Comparison of ENCODE assay signal across 24 mouse cellular contexts in the genomic region with DNA sequence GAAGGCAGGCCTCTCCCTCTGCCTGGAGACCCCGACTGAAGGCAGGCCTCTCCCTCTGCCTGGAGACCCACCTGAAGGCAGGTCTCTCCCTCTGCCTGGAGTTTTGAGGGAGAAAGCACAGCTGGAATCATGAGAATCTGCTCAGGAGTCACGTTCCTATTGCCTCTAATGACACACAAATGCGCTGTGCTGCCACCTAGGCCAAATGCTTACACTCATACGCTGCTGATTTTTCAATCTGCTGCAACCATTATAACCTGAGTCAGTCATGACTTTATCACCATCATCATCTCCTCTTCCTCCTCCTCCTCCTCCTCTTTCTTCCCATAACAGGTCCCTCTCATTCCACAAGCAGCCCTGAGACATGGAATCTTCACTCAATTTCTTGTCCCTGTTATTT.
A peak's percentile ranks its signal among the peaks of the same experiment; 100 is the strongest.
DNase-seq lines count a peak whose midpoint lies in the region; ATAC-seq and TF ChIP-seq lines count a peak whose summit lies in the region.
"Had no signal": no experiment of that assay in that cellular context is flagged by ENCODE, and none has a peak within 500 bp of the region (broad histone marks: within the 10 kb centered on the region; RNA-seq: fewer than 3 reads in every experiment).

No protein-coding gene starts in this region.

- no peak overlapping the region for H3K4me2 ChIP-seq in intestine, postnatal 0 days (replicated peaks; ENCODE audit: low read depth)
- no peak overlapping the region for H3K4me2 ChIP-seq in intestine, embryonic 15.5 days (replicated peaks)
- no peak overlapping the region for H3K4me2 ChIP-seq in midbrain, postnatal 0 days (ENCODE audit: low read depth, low read length, poor library complexity, severe bottlenecking)
- H3K4me2 ChIP-seq in midbrain, embryonic 13.5 days (replicated peaks): no peak overlapping the region
- H3K4me2 ChIP-seq: embryonic facial prominence, embryonic 15.5 days; heart, embryonic 12.5 days; hindbrain, embryonic 15.5 days had no signal

- H3K4me1 ChIP-seq in intestine, postnatal 0 days (replicated peaks; ENCODE audit: control insufficient read depth, insufficient read depth, low read length): no peaks in the 10 kb centered on the region; the same call in none of the 2 replicates
- H3K4me1 ChIP-seq in intestine, embryonic 15.5 days (replicated peaks): peaks cover 4% of the 10 kb centered on the region; the same call in 1 of the 2 replicates
- H3K4me1 ChIP-seq in midbrain, postnatal 0 days (ENCODE audit: insufficient read depth, low read length): peaks cover 7% of the 10 kb centered on the region; the same call in 1 of the 2 replicates
- peaks cover 25% of the 10 kb centered on the region for H3K4me1 ChIP-seq in midbrain, embryonic 13.5 days (replicated peaks)
- H3K4me1 ChIP-seq: embryonic facial prominence, embryonic 15.5 days had no signal

- no peaks in the 10 kb centered on the region for H3K27me3 ChIP-seq in intestine, postnatal 0 days (replicated peaks; ENCODE audit: control insufficient read depth, insufficient read depth, low read length)
- H3K27me3 ChIP-seq in intestine, embryonic 15.5 days (replicated peaks): no peaks in the 10 kb centered on the region
- H3K27me3 ChIP-seq in midbrain, postnatal 0 days (ENCODE audit: insufficient read depth, low read length): no peaks in the 10 kb centered on the region
- H3K27me3 ChIP-seq in midbrain, embryonic 13.5 days: no peaks in the 10 kb centered on the region
- H3K27me3 ChIP-seq: embryonic facial prominence, embryonic 15.5 days; heart, embryonic 12.5 days; hindbrain, embryonic 15.5 days had no signal

- H3K27ac ChIP-seq in intestine, postnatal 0 days (ENCODE audit: low read depth, low read length): no peak overlapping the region
- H3K27ac ChIP-seq in intestine, embryonic 15.5 days: no peak overlapping the region
- H3K27ac ChIP-seq in midbrain, postnatal 0 days (ENCODE audit: low read depth, low read length): no peak overlapping the region
- no peak overlapping the region for H3K27ac ChIP-seq in midbrain, embryonic 13.5 days
- H3K27ac ChIP-seq: embryonic facial prominence, embryonic 15.5 days; forebrain, embryonic 10.5 days; hindbrain, embryonic 10.5 days; hindbrain, embryonic 15.5 days had no signal

- no peak for ATAC-seq in intestine, postnatal 0 days
- no peak for ATAC-seq in intestine, embryonic 15.5 days
- no peak for ATAC-seq in midbrain, postnatal 0 days (ENCODE audit: low FRiP score)
- no peak for ATAC-seq in midbrain, embryonic 13.5 days
- ATAC-seq: CD4-positive, CD25-positive, alpha-beta regulatory T cell, adult 4 months; forebrain, embryonic 14.5 days; inflammation-experienced regulatory T-cells, adult 6 months had no signal

- peaks cover 12% of the 10 kb centered on the region; the same call in 1 of the 2 replicates for H3K36me3 ChIP-seq in intestine, postnatal 0 days (ENCODE audit: control insufficient read depth, insufficient read depth)
- no peaks in the 10 kb centered on the region for H3K36me3 ChIP-seq in intestine, embryonic 15.5 days
- H3K36me3 ChIP-seq in midbrain, postnatal 0 days (ENCODE audit: insufficient read depth, low read length): peaks cover 4% of the 10 kb centered on the region; the same call in 1 of the 2 replicates
- peaks cover 19% of the 10 kb centered on the region for H3K36me3 ChIP-seq in midbrain, embryonic 13.5 days

- H3K9me3 ChIP-seq in intestine, postnatal 0 days (ENCODE audit: control insufficient read depth): no peaks in the 10 kb centered on the region
- H3K9me3 ChIP-seq in intestine, embryonic 15.5 days: no peaks in the 10 kb centered on the region
- no peaks in the 10 kb centered on the region for H3K9me3 ChIP-seq in midbrain, postnatal 0 days (ENCODE audit: low read length)
- H3K9me3 ChIP-seq in midbrain, embryonic 13.5 days: no peaks in the 10 kb centered on the region
- H3K9me3 ChIP-seq: embryonic facial prominence, embryonic 15.5 days; forebrain, embryonic 10.5 days; G1E; heart, embryonic 12.5 days; hindbrain, embryonic 10.5 days; hindbrain, embryonic 15.5 days had no signal

- peak; percentile 30; the same call in 1 of the 2 replicates for TF ChIP-seq CTCF in intestine, postnatal 0 days (IDR thresholded peaks at IDR 0.05; ENCODE audit: low read depth)
- TF ChIP-seq CTCF in midbrain, postnatal 0 days (IDR thresholded peaks at IDR 0.05): peak; percentile 56

- H3K9ac ChIP-seq in intestine, postnatal 0 days (ENCODE audit: low read depth, low read length): no peak overlapping the region
- H3K9ac ChIP-seq in intestine, embryonic 15.5 days: no peak overlapping the region
- H3K9ac ChIP-seq in midbrain, postnatal 0 days (replicated peaks; ENCODE audit: low read length, poor library complexity, severe bottlenecking): no peak overlapping the region
- H3K9ac ChIP-seq in midbrain, embryonic 13.5 days (replicated peaks): no peak overlapping the region
- H3K9ac ChIP-seq: embryonic facial prominence, embryonic 15.5 days; heart, embryonic 12.5 days; hindbrain, embryonic 15.5 days had no signal

- 75% methylated on average over 4 of the region's 4 CpGs for WGBS in intestine, postnatal 0 days
- WGBS in intestine, embryonic 15.5 days: 73% methylated on average over 4 of the region's 4 CpGs
- WGBS in midbrain, postnatal 0 days: 51% methylated on average over 4 of the region's 4 CpGs
- 65% methylated on average over 4 of the region's 4 CpGs for WGBS in midbrain, embryonic 13.5 days

- H3K4me3 ChIP-seq in intestine, postnatal 0 days (ENCODE audit: low read depth, low read length): no peak overlapping the region
- no peak overlapping the region for H3K4me3 ChIP-seq in intestine, embryonic 15.5 days (replicated peaks)
- H3K4me3 ChIP-seq in midbrain, postnatal 0 days (ENCODE audit: low read depth, low read length): no peak overlapping the region
- H3K4me3 ChIP-seq in midbrain, embryonic 13.5 days (replicated peaks): no peak overlapping the region
- H3K4me3 ChIP-seq: embryonic facial prominence, embryonic 15.5 days; erythroblast, embryonic 14.5 days; forebrain, embryonic 10.5 days; heart, embryonic 12.5 days; hindbrain, embryonic 10.5 days; hindbrain, embryonic 15.5 days had no signal

- DNase-seq in cerebellum, adult 9-10 months: peak; percentile 25
- DNase-seq in cerebellum, adult 9-11 months: no peak
- DNase-seq in midbrain, postnatal 0 days (ENCODE audit: low spot score): peak; percentile 27
- no peak for DNase-seq in left cerebral cortex, adult 18-20 months (ENCODE audit: low spot score in 2 of 2)
- DNase-seq: adrenal gland, adult 8-10 months; adrenal gland, postnatal 36 days; B cell, adult 2 months; cerebellum, adult 18-20 months; cerebellum, postnatal 14 days; embryo, embryonic 11 days; gastrocnemius, postnatal 10 days had no signal

Comparison
In these comparisons a context has a peak if more than half of its experiments do, and no peak if none do; other contexts are left out.
1. DNase-seq: peak in cerebellum, adult 9-10 months (single experiment) and midbrain, postnatal 0 days (single experiment); none in cerebellum, adult 9-11 months (single experiment) and left cerebral cortex, adult 18-20 months (0 of 2).